Mouse (Mus musculus): ENCODE data around the gene Gm16427. TPM values are rescaled to one million over a fixed set of nuclear protein-coding genes. Genes with fewer than 3 reads are reported as not detected.

The Gm16427 gene
- not detected in 2 replicates for polyA plus RNA-seq (2021; fragmentation: Nextera tagmentation)
- long read RNA-seq, experiment 1 = 0 reads
- long read RNA-seq, experiment 2 = 0 reads

DNA sequence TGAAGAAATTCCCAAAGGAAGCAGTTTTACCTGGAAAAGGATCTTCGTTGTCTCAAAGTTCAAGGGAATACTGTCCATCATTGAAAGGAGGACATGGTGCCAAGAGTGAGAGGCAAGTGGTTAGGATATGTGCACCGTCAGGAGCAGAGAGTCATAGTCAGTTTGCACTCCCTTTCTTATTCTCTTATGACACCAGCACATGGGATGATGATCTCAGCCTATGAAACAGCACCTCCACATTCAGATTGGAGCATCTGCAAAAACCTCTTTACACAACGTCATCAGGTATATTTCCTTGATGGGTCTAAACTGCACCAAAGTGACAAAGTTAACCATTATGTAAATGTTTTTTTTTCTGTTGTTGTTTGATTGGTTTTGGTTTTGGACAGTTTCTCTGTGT is at the start of gene Gm16427:
Gene Gm16427 (minus strand): TSS at position 101 of the 400 bp plus-strand sequence.

Other genes starting within 250 kb of the Gm16427 start
- not detected in 2 replicates for gene C87414, start 131.4 kb upstream of the Gm16427 start, polyA plus RNA-seq (2021; fragmentation: Nextera tagmentation)